Mouse (Mus musculus) lung, adult 2 months (tissue): Measurements from ENCODE around the gene Sh3pxd2a.

ENCODE experiments used
- CTCF ChIP-seq: fragments of 200-500 bp; IDR thresholded peaks from 2 replicates; pipeline ENCODE4 v1.5.1; 2011; ENCODE audit warnings: mild to moderate bottlenecking, low read length, control low read depth; ENCODE audit not compliant: insufficient read depth
- POLR2A ChIP-seq: fragments of 200-500 bp; IDR thresholded peaks from 2 replicates; pipeline ENCODE4 v1.6.1; 2011; ENCODE audit warnings: low read depth, mild to moderate bottlenecking, control low read depth, low read length, borderline replicate concordance; ENCODE audit errors: extremely low read depth

GRCm38 (mm10) chr19:47222154-47222840 is 241.9 kb downstream of the Sh3pxd2a start:
- TF ChIP-seq POLR2A = no peak
- no peak for TF ChIP-seq CTCF
